Mouse (Mus musculus) C2C12 (cell line): ENCODE data around the gene Litaf.

ENCODE experiments used
- CEBPB ChIP-seq: IDR thresholded peaks from one replicate; pipeline ENCODE4 v1.6.1; 2011; ENCODE audit warnings: low read depth, mild to moderate bottlenecking, control low read depth, moderate library complexity
- CTCF ChIP-seq: IDR thresholded peaks from one replicate; pipeline ENCODE4 v1.5.1; 2011; ENCODE audit not compliant: control insufficient read depth, insufficient read depth, insufficient read length
- FOSL1 ChIP-seq: IDR thresholded peaks from one replicate; pipeline ENCODE4 v1.8.0; 2011; ENCODE audit warnings: mild to moderate bottlenecking, low read length; ENCODE audit not compliant: poor library complexity, insufficient read depth, severe bottlenecking
- MAX ChIP-seq: IDR thresholded peaks from one replicate; pipeline ENCODE4 v1.6.1; 2011; ENCODE audit warnings: mild to moderate bottlenecking, control low read depth
- MYOD1 ChIP-seq: IDR thresholded peaks from one replicate; pipeline ENCODE4 v1.6.1; 2011; ENCODE audit warnings: low read depth; ENCODE audit not compliant: control insufficient read depth, insufficient read length
- USF1 ChIP-seq: IDR thresholded peaks from one replicate; pipeline ENCODE4 v1.6.1; 2011; ENCODE audit warnings: low read depth, mild to moderate bottlenecking, control low read depth, moderate library complexity

GRCm38 (mm10) chr16:11030844-11031243, 35.1 kb downstream of the Litaf start:
- no peak for TF ChIP-seq USF1
- TF ChIP-seq FOSL1, result no peak
- TF ChIP-seq CTCF, result no peak
- TF ChIP-seq CEBPB, result no peak
- no peak for TF ChIP-seq MYOD1
- TF ChIP-seq MAX, result no peak
